Mouse (Mus musculus) 3T3-L1 (cell line): Measurements from ENCODE around the gene Dpyd.

ENCODE experiments used
- DNase-seq: peaks from one replicate; pipeline ENCODE4 v3.0.0-alpha.2; 2015; ENCODE audit warnings: low read depth, low spot score

The Dpyd gene

DNA sequence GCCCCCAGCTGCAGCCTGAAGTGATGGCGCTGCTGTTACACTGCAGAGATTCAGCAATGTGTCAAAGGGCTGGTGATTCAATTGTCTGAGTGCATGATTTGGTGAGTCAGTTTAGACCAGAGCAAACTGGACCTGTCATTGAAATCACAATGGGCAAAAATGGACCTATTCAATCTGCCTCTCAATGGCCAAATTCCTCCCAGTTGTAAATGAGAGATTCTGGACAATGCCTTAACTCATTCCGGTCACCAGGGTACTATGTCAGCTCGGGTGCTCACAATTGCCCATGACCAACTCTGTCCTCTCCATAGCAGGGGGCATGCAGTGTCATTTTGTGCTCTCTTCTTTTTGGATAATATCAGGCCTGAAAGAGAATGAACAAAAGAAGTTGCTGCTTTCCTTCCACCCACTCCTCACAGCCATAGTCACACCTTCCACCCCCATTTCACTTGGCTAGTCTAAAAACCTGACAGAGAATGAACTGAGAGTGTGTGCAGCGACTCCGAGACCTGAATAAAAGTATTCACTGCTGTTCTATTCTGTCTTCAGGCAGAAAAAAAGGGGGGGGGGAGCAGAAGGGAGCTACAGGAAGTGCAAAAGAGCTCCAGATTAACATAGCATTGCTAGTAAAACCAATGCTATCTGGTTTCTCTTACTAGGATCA, 533.4 kb downstream of the Dpyd start:
- DNase-seq: no peak

DNA sequence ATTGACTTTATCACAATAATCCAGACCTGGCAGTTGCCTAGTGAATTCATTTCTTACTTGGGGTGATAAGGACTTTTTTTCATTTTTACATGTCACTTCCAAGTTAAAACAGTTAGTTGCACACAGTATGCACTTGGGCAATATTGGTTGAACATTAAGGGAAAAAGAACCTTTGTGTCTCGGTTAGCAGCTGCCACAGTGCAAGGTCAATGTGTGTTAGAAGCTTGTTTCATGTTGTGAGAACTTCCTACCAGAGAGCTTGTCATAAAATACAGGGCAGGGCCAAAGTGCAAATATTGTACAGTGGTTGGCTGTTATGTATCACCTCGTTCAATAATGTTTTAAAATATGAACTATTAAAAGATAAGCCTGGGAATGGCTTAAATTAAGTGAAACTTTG, 564.1 kb downstream of the Dpyd start:
- DNase-seq: no peak

DNA sequence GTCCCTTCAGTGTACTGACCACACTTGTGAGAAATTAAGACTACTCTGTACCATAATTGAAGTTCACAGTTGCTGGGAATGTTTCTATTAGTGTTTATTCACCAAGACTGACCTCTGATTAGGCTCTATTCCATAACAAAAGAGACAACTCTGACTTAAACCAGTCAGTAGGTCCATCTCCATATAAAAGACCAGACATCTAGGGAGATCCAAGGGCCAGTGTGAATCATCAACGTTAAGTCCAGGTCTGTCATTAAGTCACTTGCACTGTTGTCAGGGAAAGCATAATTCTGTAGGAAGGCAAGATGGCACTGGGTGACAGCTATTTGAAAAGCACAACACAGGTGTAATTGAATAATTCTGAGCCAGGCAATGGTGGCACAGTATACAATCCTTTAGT, 566.1 kb downstream of the Dpyd start:
- DNase-seq: no peak

DNA sequence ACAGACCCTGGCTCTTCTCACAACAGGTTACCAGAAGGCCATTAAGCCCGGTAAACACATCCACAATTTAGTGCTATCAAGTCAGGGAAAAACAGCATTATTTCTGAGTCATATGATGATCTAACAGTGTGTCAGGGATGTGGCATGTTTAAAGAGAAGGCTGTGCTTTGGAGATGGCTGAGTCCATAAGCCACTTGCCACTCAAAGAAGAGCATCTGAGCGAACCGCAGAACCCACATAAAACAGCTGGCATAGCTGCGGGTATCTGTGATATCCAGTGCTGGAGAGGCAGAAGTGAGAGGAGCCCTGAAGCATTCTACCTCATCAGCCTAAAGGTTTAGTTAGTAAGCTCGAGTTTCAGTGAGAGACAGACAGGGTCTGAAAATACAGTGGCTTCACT, 581.1 kb downstream of the Dpyd start:
- DNase-seq: no peak

GRCm38 (mm10) chr3:119144788-119145187, 582.9 kb downstream of the Dpyd start:
- DNase-seq: no peak

DNA sequence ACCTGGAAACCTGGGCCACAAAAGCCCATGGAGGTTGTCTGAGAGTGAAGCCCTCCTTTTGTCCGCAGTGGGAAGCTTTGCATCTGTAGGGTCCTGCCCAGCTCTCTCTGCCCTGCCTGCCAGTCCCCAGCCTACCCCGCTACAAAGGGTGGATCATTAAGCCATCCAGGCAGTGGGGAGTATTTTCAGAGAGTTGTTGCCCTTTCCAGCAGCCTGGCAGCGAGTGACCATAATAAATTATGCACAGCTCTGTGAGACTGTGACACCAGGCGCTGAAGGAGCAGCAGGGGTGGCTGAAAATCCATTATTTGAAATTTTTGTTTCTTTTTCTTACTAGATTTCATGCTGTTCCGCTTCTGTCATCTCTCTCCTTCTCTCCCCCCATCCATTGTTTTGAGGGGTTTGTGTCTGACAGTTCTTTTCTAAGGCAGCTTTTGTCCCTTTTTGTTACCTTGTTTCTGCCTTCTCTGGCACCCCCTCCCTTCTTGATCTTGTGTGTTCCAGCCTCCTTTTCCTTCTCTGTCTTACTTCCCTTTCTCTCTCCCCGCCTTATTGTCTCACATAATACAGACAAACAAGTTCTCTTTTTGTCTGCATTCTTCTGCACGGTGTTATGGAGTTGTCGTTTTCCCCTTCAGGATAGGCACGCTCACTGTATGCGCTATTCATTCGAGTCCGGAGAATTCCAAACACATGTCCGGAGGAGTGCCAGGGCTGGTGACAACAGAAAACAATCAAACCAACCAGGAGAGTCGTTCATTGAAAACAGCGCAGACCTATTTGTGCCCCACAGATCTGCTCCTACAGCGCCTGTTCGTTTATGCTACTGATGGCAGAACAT, 592.9 kb downstream of the Dpyd start:
- no peak for DNase-seq

- no peak for DNase-seq
These were observed 596.7 kb downstream of the Dpyd start for GRCm38 (mm10) chr3:119158670-119159069.

- no peak for DNase-seq
These were observed 603.8 kb downstream of the Dpyd start for GRCm38 (mm10) chr3:119165691-119166090.

DNA sequence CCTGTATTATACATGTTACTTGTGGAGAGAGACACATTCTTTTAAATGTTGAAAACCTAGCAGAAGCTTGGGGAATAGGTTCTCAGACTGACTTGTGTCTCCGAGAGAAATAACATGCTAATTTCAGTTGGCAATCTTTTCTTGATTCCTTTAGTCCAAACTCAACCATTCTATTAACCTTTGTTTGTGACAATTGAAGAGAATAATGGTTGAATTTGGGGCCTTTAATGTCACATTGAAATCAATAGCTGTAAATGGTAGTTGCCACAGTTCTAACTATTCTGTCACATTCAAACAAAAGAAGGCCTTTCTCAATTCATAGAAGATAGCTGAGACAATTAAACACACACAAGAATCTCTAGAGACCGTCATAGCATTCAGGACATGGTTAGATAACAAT, 606.2 kb downstream of the Dpyd start:
- DNase-seq: no peak

GRCm38 (mm10) chr3:119168661-119169060, 606.7 kb downstream of the Dpyd start:
- DNase-seq: no peak

- DNase-seq: no peak
These were observed 621.3 kb downstream of the Dpyd start for GRCm38 (mm10) chr3:119183261-119183660.

- no peak for DNase-seq
These were observed 632.1 kb downstream of the Dpyd start for GRCm38 (mm10) chr3:119194071-119194470.

- no peak for DNase-seq
These were observed 633.7 kb downstream of the Dpyd start for GRCm38 (mm10) chr3:119195613-119196012.

GRCm38 (mm10) chr3:119220763-119221412, 659.0 kb downstream of the Dpyd start:
- no peak for DNase-seq

- DNase-seq: no peak
These were observed 681.3 kb downstream of the Dpyd start for GRCm38 (mm10) chr3:119243181-119243580.

DNA sequence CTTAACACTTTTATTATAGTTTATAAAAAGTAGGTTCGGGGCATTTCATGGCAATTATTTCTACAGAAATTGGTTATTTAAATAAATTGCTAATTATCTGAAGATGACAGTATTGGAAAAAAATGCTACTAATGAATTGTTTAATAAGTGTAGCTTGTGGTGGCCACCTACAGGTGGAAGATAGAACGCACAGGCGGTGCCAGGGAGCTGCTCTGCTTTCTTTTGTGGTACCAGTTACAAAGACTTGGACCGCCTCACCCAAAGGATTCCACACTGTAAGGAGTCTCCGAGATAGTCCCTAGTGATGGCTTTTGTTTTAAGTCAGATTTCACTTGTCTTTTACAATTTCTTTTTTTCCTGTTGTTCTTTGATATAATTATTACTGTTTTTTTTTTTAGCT, 694.6 kb downstream of the Dpyd start:
- no peak for DNase-seq

DNA sequence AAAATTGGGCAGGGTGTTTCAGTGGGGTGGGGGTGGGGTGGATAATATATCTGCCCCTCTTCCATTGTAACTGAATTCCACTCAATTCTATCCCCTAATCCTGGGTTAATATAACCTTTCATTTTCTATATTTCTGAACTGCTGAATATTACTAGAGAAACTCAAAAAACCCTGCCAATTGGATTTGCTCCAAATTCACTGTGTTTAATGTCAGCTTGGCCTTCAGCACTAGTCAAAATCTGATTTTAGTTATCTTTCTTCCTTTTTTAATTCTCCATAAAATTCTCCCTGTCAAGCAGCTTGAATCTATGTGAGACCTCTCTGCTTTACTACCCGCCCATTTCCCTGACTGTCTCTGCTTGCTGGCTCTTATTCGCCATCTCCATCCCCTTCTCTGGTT, 713.3 kb downstream of the Dpyd start:
- DNase-seq: no peak

DNA sequence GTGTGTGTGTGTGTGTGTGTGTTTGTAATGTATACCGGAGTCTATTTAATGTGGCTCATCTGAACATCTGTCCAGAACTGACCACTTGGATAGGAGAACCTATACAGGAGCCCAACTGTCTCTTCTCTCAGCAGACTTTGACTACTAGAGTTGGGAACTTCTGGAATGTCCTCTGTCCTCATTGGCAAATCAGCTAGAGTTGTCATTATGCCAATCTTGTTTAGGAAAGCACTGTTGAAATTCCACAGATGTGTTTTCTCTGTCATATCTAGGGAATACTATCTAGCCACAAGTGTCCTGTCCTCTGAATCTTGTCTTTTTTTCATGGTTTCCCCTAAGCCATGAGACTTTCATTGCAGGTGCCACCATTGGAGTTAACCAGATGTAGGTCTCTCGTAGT, 718.7 kb downstream of the Dpyd start:
- no peak for DNase-seq

DNA sequence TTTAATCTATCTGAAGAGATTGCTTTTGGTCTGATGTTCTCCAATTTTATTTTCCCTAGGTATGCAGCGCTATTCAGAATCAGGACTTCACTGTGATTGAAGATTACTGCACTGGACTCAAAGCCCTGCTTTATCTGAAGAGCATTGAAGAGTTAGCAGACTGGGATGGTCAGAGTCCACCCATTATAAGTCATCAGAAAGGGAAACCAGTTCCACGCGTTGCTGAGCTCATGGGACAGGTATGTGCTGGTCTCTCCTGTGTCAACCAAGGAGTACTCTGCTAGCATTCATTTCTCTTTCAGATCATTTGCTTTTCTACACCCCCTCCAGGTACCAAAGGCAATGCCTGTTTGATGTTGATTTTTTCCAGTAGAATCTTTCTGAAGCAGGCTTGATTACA, 752.8 kb downstream of the Dpyd start:
- DNase-seq: no peak

- DNase-seq: no peak
These were observed 767.1 kb downstream of the Dpyd start for GRCm38 (mm10) chr3:119329063-119329462.

GRCm38 (mm10) chr3:119333335-119334305, 771.7 kb downstream of the Dpyd start:
- no peak for DNase-seq
